Mouse (Mus musculus) left cerebral cortex, postnatal 25 days (tissue): ENCODE results near the gene Kars. TPM values are rescaled to one million over a fixed set of nuclear protein-coding genes. Genes with fewer than 3 reads are reported as not detected.

Experiments
- DNase-seq, 2 experiments: peaks; one replicate each; pipeline ENCODE4 v3.0.0; 2022; ENCODE audit warnings: low spot score in 2 of 2, mixed read lengths in 1 of 2
- intact Hi-C: fragments of 180-260 bp; cut with DNase I; formaldehyde crosslinking; loops from one replicate; pipeline ENCODE4 v1.15.1; 2025
- total RNA-seq, 2 experiments: library from RNA; stranded (reverse); gene quantifications; 2 replicates each; pipeline ENCODE4 v1.2.3; 2021

Kars gene
- total RNA-seq, 2 experiments from 2014 or later = 67.3 to 71.2 TPM

- peak; percentile 14 to 56 for DNase-seq
Observed at GRCm38 (mm10) chr8:111991278-111991677, 19.8 kb downstream of the Kars start.

GRCm38 (mm10) chr8:111989911-111990310 is 21.2 kb downstream of the Kars start:
- DNase-seq = peak; percentile 70 to 73
- intact Hi-C loops = loop anchor here (1.0 to 2.0 kb wide), 3 partner anchors 49 to 113 kb away; partner anchors contain the start of genes Gabarapl2 and Tmem170

More at GRCm38 (mm10) chr8:111991278-111991677, 19.8 kb downstream of the Kars start:
- intact Hi-C loops = loop anchor here (2.0 kb wide), 2 partner anchors 50 to 114 kb away; partner anchors contain the start of genes Gabarapl2 and Tmem170

DNA sequence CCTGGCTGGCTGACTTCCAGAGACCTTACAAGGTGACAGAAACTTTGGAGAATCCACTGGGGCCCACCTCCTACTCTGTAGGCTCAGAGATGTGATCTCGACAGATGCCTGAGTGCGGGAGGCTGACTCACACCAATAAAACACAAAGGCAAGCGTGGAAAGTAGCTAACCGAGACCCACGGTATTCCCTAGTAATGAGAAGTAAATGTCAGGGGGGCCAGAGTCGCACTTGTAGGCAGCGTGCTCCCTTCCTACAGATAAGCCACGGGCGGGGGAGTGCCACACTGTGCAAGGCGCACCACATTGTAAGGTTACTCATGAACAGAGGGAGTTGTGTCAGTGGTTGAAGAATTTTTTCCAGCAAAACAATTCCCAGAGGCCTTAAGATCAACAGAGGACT is 26.6 kb downstream of the Kars start:
- intact Hi-C loops = no loop called here
- peak; percentile 18 to 30 for DNase-seq

GRCm38 (mm10) chr8:111982116-111982515 is 29.0 kb downstream of the Kars start:
- no peak for DNase-seq
- intact Hi-C loops = no loop called here

DNA sequence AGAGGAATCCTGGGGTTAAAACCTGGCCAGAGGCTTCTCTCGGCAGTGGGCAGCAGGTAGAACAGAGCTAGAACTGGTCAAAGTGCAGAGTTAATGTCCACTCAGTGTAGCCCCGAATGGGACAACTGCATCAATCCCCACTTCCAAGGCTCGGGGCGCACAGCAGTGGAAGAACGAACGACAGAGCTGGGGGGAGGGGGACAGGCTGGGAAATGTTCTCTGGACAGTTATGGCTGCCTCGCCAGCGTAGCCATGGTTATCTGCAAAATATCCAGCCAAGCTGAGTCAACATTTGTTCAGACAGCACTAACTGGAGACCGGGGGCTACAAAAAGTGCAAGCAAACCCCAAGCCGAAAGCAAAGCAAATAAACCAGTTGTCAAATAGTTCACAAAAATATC is 33.0 kb downstream of the Kars start:
- intact Hi-C loops = no loop called here
- DNase-seq = no peak

GRCm38 (mm10) chr8:111976326-111976725 is 34.8 kb downstream of the Kars start:
- DNase-seq = no peak
- intact Hi-C loops = no loop called here

GRCm38 (mm10) chr8:111975706-111976105 is 35.4 kb downstream of the Kars start:
- intact Hi-C loops = no loop called here
- DNase-seq = no peak

DNA sequence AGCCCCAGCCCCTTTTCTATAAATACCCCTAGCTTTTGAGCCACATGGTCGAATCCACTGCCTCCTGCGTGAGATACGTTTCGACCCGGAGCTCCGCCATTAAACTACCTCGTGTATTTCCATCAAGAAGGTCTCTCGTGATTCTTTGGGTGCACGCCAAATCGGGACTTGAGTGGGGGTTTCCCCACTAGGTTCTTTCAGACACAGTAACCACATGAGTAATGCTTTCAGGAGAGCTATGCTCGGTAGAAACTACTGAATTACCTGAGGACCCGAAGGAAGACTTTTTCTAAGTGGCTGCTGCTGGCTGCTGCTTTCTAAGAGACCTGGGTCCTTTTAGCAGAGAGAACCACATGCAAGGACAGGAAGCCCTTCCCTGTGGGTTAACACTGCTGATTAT is 37.0 kb downstream of the Kars start:
- intact Hi-C loops = no loop called here
- DNase-seq = no peak

GRCm38 (mm10) chr8:111968991-111969390 is 42.1 kb downstream of the Kars start:
- no peak for DNase-seq
- intact Hi-C loops = no loop called here

GRCm38 (mm10) chr8:111968541-111968940 is 42.6 kb downstream of the Kars start:
- intact Hi-C loops = no loop called here
- no peak for DNase-seq

DNA sequence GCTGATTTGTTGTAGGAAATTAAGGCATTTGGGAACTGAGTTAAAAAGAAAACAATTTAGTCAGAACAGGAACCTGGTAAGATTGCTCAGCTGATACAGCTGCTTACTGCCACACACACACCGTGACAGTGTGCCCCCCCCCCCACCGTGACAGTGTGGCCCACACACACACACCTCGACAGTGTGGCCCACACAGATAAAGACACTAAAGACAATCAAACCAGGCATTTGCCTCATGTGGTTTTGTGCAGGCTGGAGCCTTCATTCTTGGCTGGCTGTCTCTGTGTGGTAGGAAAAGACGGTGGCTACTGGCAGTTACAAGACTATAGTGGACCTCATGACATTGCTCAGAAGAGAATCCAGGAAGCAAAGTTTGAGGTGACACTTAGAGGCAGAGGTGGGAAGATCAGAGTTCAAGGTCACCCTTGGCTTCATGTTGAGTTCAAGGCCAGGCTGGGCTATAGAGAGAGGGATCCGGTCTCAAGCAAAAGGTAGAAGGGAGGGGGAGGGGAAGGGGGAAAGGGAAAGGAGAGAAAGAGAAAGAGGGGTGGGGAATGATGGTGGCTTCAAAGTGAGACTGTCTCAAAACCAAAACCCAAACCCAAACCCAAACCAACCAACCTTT is 43.8 kb downstream of the Kars start:
- no peak for DNase-seq
- intact Hi-C loops = no loop called here

DNA sequence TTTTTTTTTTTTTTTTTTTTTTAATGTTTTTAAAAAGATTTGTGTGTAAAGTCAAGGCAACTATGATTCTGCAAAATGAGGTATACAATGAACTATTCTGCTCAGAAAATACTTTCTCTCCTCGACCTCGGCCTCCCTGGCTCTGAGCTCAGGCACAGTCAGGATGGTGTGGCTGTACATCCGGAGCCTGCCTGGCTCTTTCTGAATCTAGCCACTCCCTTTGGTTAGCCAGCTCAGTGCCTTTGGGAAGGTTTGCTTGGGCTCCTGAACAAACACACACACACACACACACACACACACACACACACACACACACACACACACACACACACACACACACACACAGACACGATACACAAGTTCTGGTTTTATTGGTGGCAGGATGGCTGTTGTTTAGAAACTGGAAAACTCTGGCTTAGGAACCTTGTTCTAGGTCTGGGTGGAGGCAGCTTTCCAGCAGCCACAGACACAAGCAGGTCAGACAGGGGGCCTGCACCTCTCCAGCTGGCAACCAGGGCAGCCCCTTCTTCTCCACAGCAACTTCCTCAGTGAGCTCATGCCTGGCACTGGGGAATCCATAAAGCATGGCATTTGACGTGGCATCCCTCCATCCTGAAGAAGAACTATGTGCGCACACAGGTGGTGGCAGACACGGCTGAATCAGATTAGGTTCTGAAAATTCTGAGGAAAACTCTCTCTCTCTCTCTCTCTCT is 46.1 kb downstream of the Kars start:
- DNase-seq = no peak
- intact Hi-C loops = no loop called here

DNA sequence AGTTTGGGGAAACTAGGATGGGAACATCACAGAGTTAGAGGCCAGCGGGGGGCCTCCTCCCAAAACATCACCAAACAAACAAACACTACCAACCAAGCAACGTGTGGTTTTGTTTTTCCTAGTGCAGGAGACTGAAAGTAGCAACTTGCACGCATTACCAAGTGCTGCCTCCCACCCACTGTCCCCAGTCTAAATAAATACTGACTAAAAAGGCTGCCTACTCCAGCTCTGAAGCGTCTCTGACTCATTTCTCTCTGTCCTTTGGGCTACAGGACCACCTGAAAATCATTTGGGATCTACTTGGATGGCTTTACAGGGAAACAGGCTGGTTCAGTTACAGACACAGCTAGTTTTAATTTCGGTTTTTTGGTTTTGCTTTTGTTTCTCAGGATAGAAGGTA is 46.8 kb downstream of the Kars start:
- intact Hi-C loops = no loop called here

DNA sequence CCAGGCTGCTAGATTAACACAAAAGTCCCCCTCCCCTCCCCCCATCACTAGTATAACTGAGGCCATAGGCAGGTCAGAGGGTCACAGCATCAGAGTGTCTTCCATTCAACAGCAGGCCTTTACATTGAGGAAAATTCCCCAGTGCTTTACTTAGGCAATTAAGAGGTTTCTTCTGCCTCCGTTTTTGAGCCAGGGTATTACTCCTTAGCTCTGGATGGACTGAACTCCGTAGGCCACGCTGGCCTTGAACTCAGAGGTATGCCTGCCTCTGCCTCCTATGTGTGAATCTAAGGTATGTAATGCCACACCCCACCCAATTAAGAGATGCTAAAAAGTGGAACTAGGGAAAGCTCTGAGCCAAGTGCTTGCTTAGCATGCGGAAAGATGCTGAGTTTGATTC is 47.6 kb downstream of the Kars start:
- intact Hi-C loops = no loop called here
- no peak for DNase-seq

More for the DNA sequence above, 46.8 kb downstream of the Kars start:
- peak in 1 of 2 experiments; percentile 41 for DNase-seq

- intact Hi-C loops = no loop called here
- DNase-seq = no peak
Observed at GRCm38 (mm10) chr8:111963091-111963490, 48.0 kb downstream of the Kars start.

DNA sequence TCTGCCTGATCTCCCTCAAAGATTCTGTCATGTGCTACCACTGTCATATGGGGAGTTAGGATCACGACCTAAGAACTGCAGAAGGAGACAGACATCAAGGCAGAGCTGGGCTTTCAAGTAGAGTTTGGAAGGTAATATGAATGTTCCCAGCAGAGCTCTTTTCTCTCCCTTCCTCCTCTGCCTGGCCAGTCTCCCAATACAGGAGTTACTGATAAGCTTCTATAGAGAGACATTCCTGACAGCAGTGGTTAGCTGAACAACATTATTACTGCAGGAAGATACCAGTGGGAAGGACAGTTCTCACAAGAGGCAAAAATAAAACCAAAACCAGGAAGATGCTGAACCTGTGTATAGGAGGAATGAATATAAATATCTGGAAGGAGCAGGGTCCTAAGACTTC is 48.5 kb downstream of the Kars start:
- intact Hi-C loops = no loop called here
- no peak for DNase-seq

DNA sequence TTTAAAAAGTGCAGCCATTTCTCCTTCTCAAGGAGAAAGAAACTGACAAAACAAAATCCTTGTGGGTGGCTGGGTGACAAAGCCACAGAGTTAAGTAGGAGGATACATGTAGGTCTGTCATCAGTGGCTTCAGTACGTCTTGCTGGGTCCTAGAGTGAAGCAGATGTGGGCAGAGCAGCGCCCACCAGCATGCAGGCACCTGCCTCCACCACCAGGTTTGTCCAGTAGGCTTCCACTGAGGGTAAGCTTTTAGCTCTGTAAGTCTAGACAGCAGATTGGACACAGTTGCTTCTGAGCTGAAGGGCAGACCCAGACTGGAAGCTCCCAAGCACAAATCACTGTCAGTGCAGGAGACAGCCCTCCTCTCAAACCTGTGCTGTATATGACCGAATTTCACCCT is 49.8 kb downstream of the Kars start:
- intact Hi-C loops = no loop called here
- no peak for DNase-seq

- DNase-seq = no peak
- intact Hi-C loops = no loop called here
Observed at GRCm38 (mm10) chr8:111960591-111961321, 50.4 kb downstream of the Kars start.

DNA sequence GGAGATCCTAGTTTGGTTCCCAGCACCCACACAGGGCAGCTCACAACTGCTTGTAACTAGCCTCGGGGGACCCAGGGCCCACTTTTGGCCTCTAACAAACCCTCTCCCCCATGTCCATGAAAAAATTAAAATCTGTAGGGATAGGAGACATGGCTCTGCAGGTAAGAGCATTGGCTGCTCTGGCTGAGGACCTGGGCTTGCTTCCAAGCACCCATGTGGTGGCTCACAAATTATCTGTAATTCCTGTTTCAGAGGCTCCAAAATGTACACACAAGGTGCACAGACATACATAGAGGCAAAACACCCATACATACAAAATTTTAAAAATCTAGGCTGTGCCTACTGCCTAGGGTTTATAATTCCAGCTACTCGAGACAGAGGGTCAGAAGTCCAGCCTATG is 53.9 kb downstream of the Kars start:
- no peak for DNase-seq
- intact Hi-C loops = no loop called here

DNA sequence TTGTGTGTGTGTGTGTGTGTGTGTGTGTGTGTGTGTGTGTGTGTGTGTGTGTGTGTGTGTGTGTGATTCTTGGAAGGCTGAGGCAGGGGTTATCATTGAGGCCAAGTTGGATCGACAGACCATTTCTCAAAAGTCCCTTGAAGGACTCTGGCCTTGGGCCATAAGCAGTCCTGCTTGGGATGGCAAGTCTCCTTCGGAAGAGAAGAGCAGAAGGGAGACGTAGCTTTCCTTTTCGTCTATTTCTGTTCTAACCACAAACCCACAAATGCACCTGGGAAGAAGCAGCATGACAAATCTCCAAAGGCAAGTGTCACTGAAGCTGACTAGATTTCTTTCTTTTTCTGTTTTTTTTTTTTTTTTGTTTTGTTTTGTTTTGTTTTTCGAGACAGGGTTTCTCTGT is 55.2 kb downstream of the Kars start:
- DNase-seq = no peak
- intact Hi-C loops = no loop called here
